Mouse (Mus musculus): ENCODE data around the gene P4ha3. TPM values are rescaled to one million over a fixed set of nuclear protein-coding genes. Genes with fewer than 3 reads are reported as not detected.

Gene P4ha3
- total RNA-seq, 2 experiments from 2014 or later: not detected

- ATAC-seq (replicated peaks; ENCODE audit: low FRiP score, poor library complexity, severe bottlenecking): no peak
Observed at GRCm38 (mm10) chr7:100301390-100301789, 16.1 kb downstream of the P4ha3 start.

- ATAC-seq (replicated peaks; ENCODE audit: low FRiP score, poor library complexity, severe bottlenecking): no peak
Observed at GRCm38 (mm10) chr7:100302316-100302715, 17.0 kb downstream of the P4ha3 start.

GRCm38 (mm10) chr7:100305894-100306293 lies 20.6 kb downstream of the P4ha3 start:
- ATAC-seq (replicated peaks; ENCODE audit: low FRiP score, poor library complexity, severe bottlenecking): no peak

- no peak for ATAC-seq (replicated peaks; ENCODE audit: low FRiP score, poor library complexity, severe bottlenecking)
Observed at GRCm38 (mm10) chr7:100307872-100308653, 22.7 kb downstream of the P4ha3 start.

- no peak for ATAC-seq (replicated peaks; ENCODE audit: low FRiP score, poor library complexity, severe bottlenecking)
Observed at GRCm38 (mm10) chr7:100309216-100309615, 23.9 kb downstream of the P4ha3 start.

- ATAC-seq (replicated peaks; ENCODE audit: low FRiP score, poor library complexity, severe bottlenecking): no peak
Observed at GRCm38 (mm10) chr7:100309679-100310078, 24.4 kb downstream of the P4ha3 start.

GRCm38 (mm10) chr7:100310290-100310689 lies 25.0 kb downstream of the P4ha3 start:
- ATAC-seq (replicated peaks; ENCODE audit: low FRiP score, poor library complexity, severe bottlenecking): no peak

- no peak for ATAC-seq (replicated peaks; ENCODE audit: low FRiP score, poor library complexity, severe bottlenecking)
Observed at GRCm38 (mm10) chr7:100312716-100313115, 27.4 kb downstream of the P4ha3 start.

- no peak; the same call in 1 of the 2 replicates for ATAC-seq (replicated peaks; ENCODE audit: low FRiP score, poor library complexity, severe bottlenecking)
Observed at GRCm38 (mm10) chr7:100316924-100317323, 31.6 kb downstream of the P4ha3 start.

- ATAC-seq (replicated peaks; ENCODE audit: low FRiP score, poor library complexity, severe bottlenecking): no peak
Observed at GRCm38 (mm10) chr7:100317534-100317933, 32.2 kb downstream of the P4ha3 start.

GRCm38 (mm10) chr7:100323721-100324120 lies 38.4 kb downstream of the P4ha3 start:
- no peak for ATAC-seq (replicated peaks; ENCODE audit: low FRiP score, poor library complexity, severe bottlenecking)

- ATAC-seq (replicated peaks; ENCODE audit: low FRiP score, poor library complexity, severe bottlenecking): no peak
Observed at GRCm38 (mm10) chr7:100325482-100325881, 40.2 kb downstream of the P4ha3 start.

GRCm38 (mm10) chr7:100327514-100327913 lies 42.2 kb downstream of the P4ha3 start:
- no peak for ATAC-seq (replicated peaks; ENCODE audit: low FRiP score, poor library complexity, severe bottlenecking)

- no peak for ATAC-seq (replicated peaks; ENCODE audit: low FRiP score, poor library complexity, severe bottlenecking)
Observed at GRCm38 (mm10) chr7:100328636-100329035, 43.3 kb downstream of the P4ha3 start.

GRCm38 (mm10) chr7:100331269-100331668 lies 45.9 kb downstream of the P4ha3 start:
- no peak for ATAC-seq (replicated peaks; ENCODE audit: low FRiP score, poor library complexity, severe bottlenecking)

- no peak for ATAC-seq (replicated peaks; ENCODE audit: low FRiP score, poor library complexity, severe bottlenecking)
Observed at GRCm38 (mm10) chr7:100335921-100336320, 50.6 kb downstream of the P4ha3 start.

GRCm38 (mm10) chr7:100354984-100355383 lies 69.7 kb downstream of the P4ha3 start:
- no peak for ATAC-seq (replicated peaks; ENCODE audit: low FRiP score, poor library complexity, severe bottlenecking)

- ATAC-seq (replicated peaks; ENCODE audit: low FRiP score, poor library complexity, severe bottlenecking): no peak
Observed at GRCm38 (mm10) chr7:100356324-100356723, 71.0 kb downstream of the P4ha3 start.

GRCm38 (mm10) chr7:100356768-100357167 lies 71.4 kb downstream of the P4ha3 start:
- no peak for ATAC-seq (replicated peaks; ENCODE audit: low FRiP score, poor library complexity, severe bottlenecking)

GRCm38 (mm10) chr7:100357856-100358255 lies 72.5 kb downstream of the P4ha3 start:
- ATAC-seq (replicated peaks; ENCODE audit: low FRiP score, poor library complexity, severe bottlenecking): no peak

- no peak for ATAC-seq (replicated peaks; ENCODE audit: low FRiP score, poor library complexity, severe bottlenecking)
Observed at GRCm38 (mm10) chr7:100363162-100363561, 77.8 kb downstream of the P4ha3 start.

GRCm38 (mm10) chr7:100364888-100365287 lies 79.6 kb downstream of the P4ha3 start:
- ATAC-seq (replicated peaks; ENCODE audit: low FRiP score, poor library complexity, severe bottlenecking): no peak

All from erythroid progenitor cell, adult 5-6 weeks (primary cell).